Mouse (Mus musculus) lung, postnatal 36 days (tissue): ENCODE data around the gene Tgfb2.

Source experiments
- DNase-seq: peaks from one replicate; pipeline ENCODE4 v3.0.0; 2022; ENCODE audit warnings: mixed read lengths

Tgfb2 gene

GRCm38 (mm10) chr1:186705915-186706248, at the start of gene Tgfb2:
Gene Tgfb2 (minus strand): TSS chr1:186705989.
- DNase-seq = no peak

GRCm38 (mm10) chr1:186749675-186750283, 44.0 kb upstream of the Tgfb2 start:
- no peak for DNase-seq

- peak; percentile 83 for DNase-seq
Observed at GRCm38 (mm10) chr1:186748724-186749653, 43.2 kb upstream of the Tgfb2 start, which contains the start of gene Rrp15. Gene Rrp15 (minus strand): TSS chr1:186749358.

GRCm38 (mm10) chr1:186739828-186740227, 34.0 kb upstream of the Tgfb2 start:
- DNase-seq = no peak

- no peak for DNase-seq
Observed at GRCm38 (mm10) chr1:186735537-186735936, 29.7 kb upstream of the Tgfb2 start.

GRCm38 (mm10) chr1:186733052-186733451, 27.3 kb upstream of the Tgfb2 start:
- no peak for DNase-seq

GRCm38 (mm10) chr1:186728778-186729177, 23.0 kb upstream of the Tgfb2 start:
- DNase-seq = no peak

GRCm38 (mm10) chr1:186726117-186726516, 20.3 kb upstream of the Tgfb2 start:
- no peak for DNase-seq

GRCm38 (mm10) chr1:186722299-186722698, 16.5 kb upstream of the Tgfb2 start:
- DNase-seq = no peak

- peak; percentile 89 for DNase-seq
Observed at GRCm38 (mm10) chr1:186721846-186722245, 16.1 kb upstream of the Tgfb2 start.

GRCm38 (mm10) chr1:186721166-186721565, 15.4 kb upstream of the Tgfb2 start:
- DNase-seq = no peak

- DNase-seq = no peak
Observed at GRCm38 (mm10) chr1:186719708-186720107, 13.9 kb upstream of the Tgfb2 start.

- no peak for DNase-seq
Observed at GRCm38 (mm10) chr1:186718881-186719280, 13.1 kb upstream of the Tgfb2 start.

GRCm38 (mm10) chr1:186714980-186715896, 9.4 kb upstream of the Tgfb2 start:
- DNase-seq = no peak

GRCm38 (mm10) chr1:186714215-186714614, 8.4 kb upstream of the Tgfb2 start:
- DNase-seq = no peak

- DNase-seq = peak; percentile 72
Observed at GRCm38 (mm10) chr1:186712802-186713471, 7.1 kb upstream of the Tgfb2 start.

GRCm38 (mm10) chr1:186705203-186705914, 430 bp downstream of the Tgfb2 start:
- peak; percentile 69 for DNase-seq

GRCm38 (mm10) chr1:186703980-186704701, 1.6 kb downstream of the Tgfb2 start:
- no peak for DNase-seq

- no peak for DNase-seq
Observed at GRCm38 (mm10) chr1:186703256-186703979, 2.4 kb downstream of the Tgfb2 start.
